Mouse (Mus musculus) embryo, embryonic 10.5 days (tissue): ENCODE data around the gene Krtap1-3.

Experiments used
- DNase-seq: peaks from one replicate; pipeline ENCODE4 v3.0.0-alpha.2; 2015; ENCODE audit warnings: low spot score

The Krtap1-3 gene

GRCm38 (mm10) chr11:99557976-99558745 lies 33.0 kb downstream of the Krtap1-3 start:
- DNase-seq = no peak

GRCm38 (mm10) chr11:99556753-99557152 lies 34.4 kb downstream of the Krtap1-3 start, which contains the start of gene Krtap3-2:
Gene Krtap3-2, minus strand, starts transcription at chr11:99556853.
- no peak for DNase-seq

DNA sequence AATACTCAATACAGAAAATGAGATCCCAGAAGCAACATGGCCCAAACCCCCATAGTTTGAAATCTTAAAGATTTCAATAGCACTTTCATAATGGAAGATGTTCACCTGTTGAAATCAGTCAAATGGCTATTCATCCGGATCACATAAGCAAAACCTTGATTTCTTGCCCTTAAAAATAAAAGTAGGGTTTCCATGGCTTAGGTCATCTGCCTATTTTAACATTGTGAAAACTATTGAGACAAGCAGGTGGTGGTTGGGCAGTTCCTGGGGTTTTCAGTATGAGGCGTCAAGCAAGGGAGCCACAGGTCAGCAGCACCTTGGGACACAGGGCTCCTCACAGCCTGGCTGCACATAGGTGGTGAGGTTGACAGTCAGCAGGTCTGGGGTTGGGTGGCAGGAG lies 34.9 kb downstream of the Krtap1-3 start:
- DNase-seq = no peak

DNA sequence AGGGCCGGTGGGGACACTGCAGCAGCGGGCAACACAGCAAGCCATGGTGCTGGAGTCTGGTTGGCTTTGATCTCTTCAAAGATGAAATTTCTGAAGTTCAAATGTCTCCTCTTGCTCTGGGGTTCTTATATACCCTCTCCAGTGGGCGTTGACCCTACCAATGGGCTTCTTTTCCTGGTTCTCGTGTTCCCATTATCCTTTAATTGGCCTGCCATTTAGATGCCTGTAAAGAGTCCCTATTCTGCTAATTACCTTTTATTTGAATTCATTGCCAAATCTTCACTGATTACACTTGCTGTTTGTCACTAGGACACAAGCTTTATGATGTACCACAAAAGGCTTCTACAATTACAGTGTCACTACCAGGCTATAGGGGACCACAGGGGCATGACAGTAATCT lies 40.4 kb downstream of the Krtap1-3 start, which contains the start of gene Krtap3-3:
Gene Krtap3-3, minus strand, starts transcription at position 101 of the 400 bp plus-strand sequence.
- no peak for DNase-seq

DNA sequence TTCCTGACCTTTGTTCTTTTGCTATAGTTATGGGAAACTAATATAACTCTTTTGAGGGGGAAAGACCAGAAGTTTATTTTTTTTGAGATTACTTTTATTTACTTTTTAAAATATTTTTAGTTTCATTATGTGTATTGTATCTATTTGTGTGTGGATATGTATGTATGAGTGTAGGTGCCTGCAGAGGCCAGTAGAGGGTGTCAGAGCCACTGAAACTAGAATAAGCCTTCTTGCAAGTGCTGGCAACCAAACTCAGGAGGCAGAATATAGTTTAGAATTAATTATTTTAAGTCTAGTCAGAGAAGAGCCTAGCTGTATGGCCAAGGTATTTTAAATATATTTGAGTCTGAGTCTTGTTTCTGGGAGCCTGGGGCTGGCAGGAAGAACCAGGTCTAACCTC lies 43.2 kb downstream of the Krtap1-3 start:
- DNase-seq = no peak
